16 mouse cellular contexts compared by ENCODE assay signal in genomic region chr10:92284231-92284630, GRCm38 (mm10).
"Had no signal": no experiment of that assay in that cellular context is flagged by ENCODE, and none has a peak within 500 bp of the region (broad histone marks: within the 10 kb centered on the region; RNA-seq: fewer than 3 reads in every experiment).

No protein-coding gene starts in this region.

- H3K9me3 ChIP-seq: limb, embryonic 12.5 days; liver, embryonic 13.5 days; lung, embryonic 15.5 days; neural tube, embryonic 12.5 days had no signal

- H3K27me3 ChIP-seq: limb, embryonic 12.5 days; liver, embryonic 13.5 days; lung, embryonic 15.5 days; megakaryocyte, embryonic 14.5 days; neural tube, embryonic 12.5 days had no signal

- DNase-seq: kidney, adult 9 months; kidney, postnatal 25 days; liver; liver, embryonic 13.5 days; liver, postnatal 0 days; lung, postnatal 14 days; thymus, adult 18-20 months; thymus, postnatal 14 days had no signal

- ATAC-seq: liver, postnatal 0 days had no signal

- H3K27ac ChIP-seq: layer of hippocampus, adult 2 months; limb, embryonic 12.5 days; liver, embryonic 13.5 days; lung, embryonic 15.5 days; macrophage; neural tube, embryonic 12.5 days; stomach, postnatal 0 days had no signal

- H3K4me3 ChIP-seq: layer of hippocampus, adult 2 months; limb, embryonic 12.5 days; liver, embryonic 13.5 days; lung, embryonic 15.5 days; megakaryocyte, embryonic 14.5 days; neural tube, embryonic 12.5 days had no signal

- H3K9ac ChIP-seq: limb, embryonic 12.5 days; liver, embryonic 13.5 days; liver, postnatal 0 days; lung, embryonic 15.5 days; neural tube, embryonic 12.5 days had no signal

- H3K36me3 ChIP-seq: limb, embryonic 12.5 days; liver, embryonic 13.5 days; lung, embryonic 15.5 days; neural tube, embryonic 12.5 days had no signal

- H3K4me1 ChIP-seq: limb, embryonic 12.5 days; liver, embryonic 13.5 days; lung, embryonic 15.5 days; megakaryocyte, embryonic 14.5 days; neural tube, embryonic 12.5 days had no signal

- H3K4me2 ChIP-seq: limb, embryonic 12.5 days; liver, embryonic 13.5 days; lung, embryonic 15.5 days; midbrain, embryonic 11.5 days; neural tube, embryonic 12.5 days had no signal
